Mouse (Mus musculus) heart, adult 9 months (tissue): ENCODE data around the gene Tmem229b.
"Not testable (repeated sequence)": the region's sequence is repeated elsewhere in the genome, so short reads cannot be mapped to it uniquely, and the experiment has no call there.

ENCODE experiments used
- DNase-seq, 2 experiments: peaks; one replicate each; pipeline ENCODE4 v3.0.0; 2022; ENCODE audit warnings: low spot score in 2 of 2

Tmem229b gene

GRCm38 (mm10) chr12:79006478-79007125 lies 825 bp downstream of the Tmem229b start:
- DNase-seq, result peak; percentile 54 to 64

DNA sequence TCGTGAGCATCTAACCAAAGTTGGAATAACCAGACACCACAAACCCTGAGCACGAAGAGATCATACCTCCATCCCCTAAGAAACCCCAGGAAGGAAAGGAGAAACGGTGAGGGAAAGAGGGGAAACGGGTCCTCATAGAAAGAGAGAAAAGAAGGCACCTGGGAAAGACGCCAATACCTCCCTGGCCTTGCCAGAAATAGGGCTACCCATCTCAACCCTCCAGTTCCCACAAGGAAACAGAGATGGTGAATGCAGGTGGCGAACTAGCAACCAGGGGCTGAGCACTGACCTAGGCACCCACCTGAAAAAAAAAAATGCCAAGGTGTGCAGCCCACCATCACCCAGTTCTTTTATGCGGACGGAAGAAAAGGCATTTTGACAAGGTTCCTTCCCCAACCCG lies 1.4 kb downstream of the Tmem229b start:
- DNase-seq, result no peak

GRCm38 (mm10) chr12:79005456-79005855 lies 2.0 kb downstream of the Tmem229b start:
- no peak for DNase-seq

DNA sequence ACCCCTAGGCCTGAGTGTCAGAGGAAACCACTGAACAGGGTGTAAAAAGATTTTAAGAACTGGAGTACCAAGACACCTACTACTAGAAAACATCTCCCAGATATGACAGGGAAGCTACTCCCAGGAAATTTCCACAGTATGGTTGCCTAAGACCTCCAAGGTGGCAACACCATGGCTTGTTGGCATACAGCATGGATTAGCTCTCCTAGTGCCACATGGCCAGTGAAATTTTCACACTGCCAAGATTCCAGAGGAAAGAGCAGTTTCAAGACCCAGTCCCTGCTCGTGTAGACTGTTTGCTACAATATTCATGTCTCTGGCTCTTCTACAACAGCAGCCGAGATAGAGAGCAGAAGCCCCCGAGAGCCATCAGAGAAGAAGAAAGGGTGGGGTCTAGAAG lies 4.4 kb downstream of the Tmem229b start:
- no peak for DNase-seq

- DNase-seq, result no peak
These were observed 5.0 kb downstream of the Tmem229b start for GRCm38 (mm10) chr12:79002406-79002805.

GRCm38 (mm10) chr12:78996711-78997110 lies 10.7 kb downstream of the Tmem229b start:
- DNase-seq, result no peak

DNA sequence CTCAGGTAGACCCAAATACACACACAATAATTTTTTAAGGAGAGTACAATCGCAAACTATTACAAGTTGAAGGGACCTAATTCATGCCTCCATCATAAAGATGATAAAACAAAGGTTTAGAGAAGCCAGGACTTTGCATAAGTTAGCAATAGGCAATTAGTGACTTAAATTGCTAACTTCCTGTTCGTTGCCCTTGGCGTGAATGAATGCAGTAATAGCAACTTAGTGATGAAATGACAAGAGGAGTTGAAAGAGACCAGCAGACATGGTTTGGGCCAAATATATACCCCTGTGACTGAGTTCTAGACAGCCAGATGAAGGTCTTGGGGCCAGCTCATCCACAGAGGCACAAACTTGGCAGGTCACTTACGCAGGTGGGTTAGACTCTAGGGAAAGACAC lies 11.2 kb downstream of the Tmem229b start:
- no peak for DNase-seq

GRCm38 (mm10) chr12:78987581-78988081 lies 19.8 kb downstream of the Tmem229b start:
- no peak for DNase-seq

DNA sequence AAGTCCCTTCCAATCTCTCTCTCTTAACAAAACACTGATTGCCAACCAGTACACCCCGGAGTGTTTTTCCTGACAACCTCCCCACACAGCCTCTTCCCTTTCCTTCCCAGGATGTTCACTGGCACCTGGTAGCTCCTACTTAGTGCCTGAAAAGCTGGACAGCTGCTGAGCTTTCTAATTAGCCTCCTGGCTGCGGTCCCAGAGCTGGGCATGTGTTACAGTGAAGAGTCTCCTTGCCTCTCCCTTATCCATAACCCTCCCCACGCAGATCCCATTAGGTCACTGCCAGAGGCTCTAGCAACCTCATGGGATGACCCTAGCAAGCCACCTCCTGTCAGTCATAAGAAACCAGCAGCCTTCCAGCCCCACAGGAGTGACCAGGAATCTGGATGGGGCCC lies 23.4 kb downstream of the Tmem229b start:
- DNase-seq, result peak; percentile 38 to 56

DNA sequence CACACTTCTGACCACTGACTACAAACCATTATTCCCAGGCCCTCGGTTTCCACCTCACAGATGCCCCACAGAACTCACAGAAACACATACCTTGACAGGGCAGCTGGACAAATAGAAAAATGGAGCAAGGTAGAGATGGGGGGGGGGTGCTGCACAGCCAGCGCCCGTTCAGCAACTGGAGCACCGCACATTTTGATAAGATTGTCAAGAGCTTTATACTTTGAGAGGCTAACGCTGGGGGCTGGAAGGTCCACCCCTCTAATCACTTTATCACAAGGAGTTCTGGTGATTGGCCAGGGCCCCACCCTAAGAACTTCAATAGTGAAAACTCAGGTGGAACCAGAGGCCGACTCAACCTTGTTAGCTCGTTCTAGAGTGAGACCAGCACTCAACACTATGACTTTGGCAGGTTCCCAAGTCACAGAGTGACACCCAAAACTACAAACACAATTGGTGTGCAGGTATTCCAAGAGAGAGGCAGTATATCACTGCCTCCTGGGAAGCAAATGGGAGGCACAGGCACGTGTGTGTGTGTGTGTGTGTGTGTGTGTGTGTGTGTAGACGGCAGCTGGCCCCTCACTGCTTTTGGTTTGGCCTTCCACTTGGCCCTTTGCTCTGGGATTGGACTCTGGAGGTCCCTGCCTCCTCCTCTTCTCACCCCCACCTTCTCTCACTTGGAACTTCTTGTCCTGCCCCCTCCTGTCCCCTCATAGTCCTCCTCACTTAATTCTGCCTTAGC lies 24.0 kb downstream of the Tmem229b start:
- DNase-seq, result no peak

- DNase-seq, result peak in 1 of 2 experiments; percentile 21
These were observed 25.2 kb downstream of the Tmem229b start for GRCm38 (mm10) chr12:78981938-78982825.

GRCm38 (mm10) chr12:78981131-78981530 lies 26.3 kb downstream of the Tmem229b start:
- DNase-seq, result no peak

DNA sequence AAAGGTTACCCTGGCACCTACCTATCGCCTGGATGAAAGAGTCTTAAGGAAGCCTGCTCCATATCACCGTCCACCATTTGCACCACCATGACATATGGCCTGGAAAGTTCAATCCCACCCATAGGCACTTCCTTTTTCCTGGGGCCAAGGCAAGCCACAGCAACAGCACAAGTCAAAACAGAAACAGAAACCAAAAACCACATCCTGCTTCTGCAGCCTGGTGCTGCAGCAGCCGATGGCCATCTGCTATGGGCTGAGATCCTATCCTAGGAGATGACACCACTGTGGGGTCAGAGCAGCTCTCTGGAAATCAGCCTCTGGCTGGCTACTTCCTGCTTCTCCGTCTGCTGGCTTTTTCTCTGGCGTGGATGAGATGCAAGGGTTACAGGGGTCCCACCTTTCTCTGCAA lies 26.7 kb downstream of the Tmem229b start:
- DNase-seq, result peak; percentile 68 to 87

- DNase-seq, result no peak
These were observed 29.9 kb downstream of the Tmem229b start for GRCm38 (mm10) chr12:78977552-78977951.

- no peak for DNase-seq
These were observed 30.3 kb downstream of the Tmem229b start for GRCm38 (mm10) chr12:78977078-78977477.

GRCm38 (mm10) chr12:78975836-78976235 lies 31.6 kb downstream of the Tmem229b start:
- DNase-seq, result no peak

DNA sequence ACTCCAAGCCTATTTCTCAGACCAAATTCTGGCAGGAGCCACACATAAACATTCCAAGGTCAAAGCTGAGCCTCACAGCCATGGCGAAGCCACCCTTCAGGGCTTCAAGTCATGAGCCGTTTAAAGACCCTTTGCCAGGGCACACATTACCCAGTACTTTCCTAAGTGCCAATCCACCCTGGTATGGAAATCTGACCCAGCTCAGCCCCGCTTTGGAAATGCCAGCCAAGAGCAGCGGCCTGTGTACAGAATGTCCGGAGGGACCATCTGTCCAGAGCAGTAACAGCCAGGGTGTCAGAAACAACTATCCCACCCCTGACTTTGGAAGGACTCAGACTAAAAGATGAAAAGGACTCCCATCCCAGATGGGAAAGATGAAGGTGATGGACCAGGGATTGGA lies 32.7 kb downstream of the Tmem229b start:
- no peak for DNase-seq

- no peak for DNase-seq
These were observed 33.6 kb downstream of the Tmem229b start for GRCm38 (mm10) chr12:78973779-78974178.

- DNase-seq, result peak; percentile 29 to 41
These were observed 35.8 kb downstream of the Tmem229b start for GRCm38 (mm10) chr12:78971649-78972048.

DNA sequence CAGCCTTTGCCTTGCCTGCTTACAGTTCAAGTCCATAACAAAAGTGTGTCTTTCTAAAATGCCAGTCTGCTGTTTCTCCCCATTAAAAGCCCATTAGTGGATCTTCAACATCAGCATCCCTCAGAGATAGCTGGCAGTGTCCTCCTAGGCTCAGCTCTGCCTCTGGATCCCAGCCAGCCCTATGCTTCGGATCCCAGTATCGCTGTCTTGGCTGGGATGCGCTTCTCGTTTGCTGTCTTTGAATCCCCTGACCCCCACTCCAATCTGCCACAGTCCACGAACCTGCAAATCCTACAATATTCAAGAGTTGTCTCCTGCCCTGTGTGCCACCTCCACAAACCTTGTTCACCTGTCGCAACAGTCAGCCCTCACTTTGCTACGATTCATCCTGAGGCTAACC lies 36.7 kb downstream of the Tmem229b start:
- DNase-seq, result no peak

GRCm38 (mm10) chr12:78964496-78964895 lies 42.9 kb downstream of the Tmem229b start:
- not testable (repeated sequence) for DNase-seq

DNA sequence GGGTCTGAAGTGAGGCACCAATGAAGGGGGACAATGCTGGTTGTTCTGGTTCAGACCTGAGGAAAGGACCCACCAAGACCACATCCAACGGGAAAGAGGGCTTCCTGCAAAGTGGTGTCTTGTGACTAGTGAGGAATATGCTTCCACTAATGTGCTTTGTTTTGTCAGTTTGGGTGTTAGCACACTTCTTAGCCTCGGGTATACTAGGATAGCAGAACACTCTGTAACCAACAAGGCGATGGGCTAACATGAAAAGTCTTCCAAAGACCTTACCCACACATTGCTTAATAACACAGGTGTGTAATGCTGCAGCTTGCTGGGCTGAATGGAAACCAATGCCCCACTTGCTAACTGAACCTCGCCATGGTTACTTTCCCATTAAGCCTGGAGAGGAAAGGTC lies 51.0 kb downstream of the Tmem229b start:
- no peak for DNase-seq
